Mouse (Mus musculus): Measurements from ENCODE around the gene Stk40. TPM values are rescaled to one million over a fixed set of nuclear protein-coding genes. Genes with fewer than 3 reads are reported as not detected.

Gene Stk40
- total RNA-seq, 2 experiments from 2014 or later: 23.7 to 25.0 TPM

- intact Hi-C loops (cut with DNase I): no loop called here
- DNase-seq: no peak
Measured at GRCm38 (mm10) chr4:126187096-126187495, 83.3 kb downstream of the Stk40 start.

Other genes with a start within 250 kb of the Stk40 start
- gene Csf3r, start 79.4 kb upstream of the Stk40 start, total RNA-seq (2021): 1 to 10 TPM in 1 of 2 experiments, under 1 TPM in 1; 0.66 to 1.1 TPM
- 10 to 100 TPM; 52.3 to 60.6 TPM for gene Mrps15, start 57.0 kb upstream of the Stk40 start, total RNA-seq (2021)
- gene Oscp1, start 45.4 kb upstream of the Stk40 start, total RNA-seq (2021): 10 to 100 TPM; 35.3 to 37.9 TPM
- gene Lsm10, start 7.3 kb upstream of the Stk40 start, total RNA-seq (2021): 10 to 100 TPM; 23.9 to 25.3 TPM
- 1 to 10 TPM; 6.3 to 7.2 TPM for gene Eva1b, start 43.8 kb downstream of the Stk40 start, total RNA-seq (2021)
- gene Sh3d21, start 59.5 kb downstream of the Stk40 start, total RNA-seq (2021): 1 to 10 TPM in 1 of 2 experiments, under 1 TPM in 1; 0.58 to 1.3 TPM
- gene Thrap3, start 98.8 kb downstream of the Stk40 start, total RNA-seq (2021): 100 to 1,000 TPM; 165 TPM
- 100 to 1,000 TPM; 211 to 214 TPM for gene Map7d1, start 152.4 kb downstream of the Stk40 start, total RNA-seq (2021)
- 100 to 1,000 TPM; 102 to 105 TPM for gene Trappc3, start 158.4 kb downstream of the Stk40 start, total RNA-seq (2021)
- gene Col8a2, start 182.8 kb downstream of the Stk40 start, total RNA-seq (2021): 1 to 10 TPM; 2.2 to 3.4 TPM
- gene Adprhl2, start 217.7 kb downstream of the Stk40 start, total RNA-seq (2021): 10 to 100 TPM; 37.8 to 39.5 TPM
- 1 to 10 TPM; 3.5 to 5.1 TPM for gene Tekt2, start 221.7 kb downstream of the Stk40 start, total RNA-seq (2021)

Data from left cerebral cortex, postnatal 4 days (tissue).